Mouse (Mus musculus): ENCODE data around the gene Tigd3. TPM values are rescaled to one million over a fixed set of nuclear protein-coding genes. Genes with fewer than 3 reads are reported as not detected.
A peak's percentile ranks its signal among the peaks of the same experiment; 100 is the strongest.

Gene Tigd3
- polyA plus RNA-seq, 1 experiment = 0.31 TPM

GRCm38 (mm10) chr19:5878362-5878722 lies 15.6 kb downstream of the Tigd3 start:
- Histone ChIP-seq H3K27me3 (ENCODE audit: control insufficient read depth, insufficient read depth, insufficient read length) (no peaks in the 10 kb centered on the region), H3K4me2 (ENCODE audit: low read depth) (peak overlapping the region; percentile 83), H3ac (ENCODE audit: control insufficient read depth, insufficient read length) (peak overlapping the region; percentile 13), H3K4me3 (peak overlapping the region; percentile 16), H3K36me3 (ENCODE audit: control insufficient read depth, insufficient read depth) (no peaks in the 10 kb centered on the region), H3K79me2 (ENCODE audit: control insufficient read depth, insufficient read depth) (peaks cover 16% of the 10 kb centered on the region)
- TF ChIP-seq REST (IDR thresholded peaks at IDR 0.05; ENCODE audit: insufficient read depth, insufficient read length) (no peak), TCF12 (IDR thresholded peaks at IDR 0.05; ENCODE audit: insufficient read depth, poor library complexity, severe bottlenecking) (no peak), MYOD1 (IDR thresholded peaks at IDR 0.05; ENCODE audit: control insufficient read depth in 1 of 3, insufficient read length in 2 of 3, low read depth in 2 of 3) (no peak), USF1 (IDR thresholded peaks at IDR 0.05; ENCODE audit: low read depth) (no peak), TCF3 (IDR thresholded peaks at IDR 0.05; ENCODE audit: insufficient read length, low read depth) (no peak), CEBPB (IDR thresholded peaks at IDR 0.05; ENCODE audit: insufficient read depth, poor library complexity, severe bottlenecking) (no peak), POLR2A (IDR thresholded peaks at IDR 0.05; ENCODE audit: insufficient read length, low read depth) (no peak), POLR2AphosphoS2 (IDR thresholded peaks at IDR 0.05; ENCODE audit: insufficient read length, low read depth) (no peak), MYOG (IDR thresholded peaks at IDR 0.05; ENCODE audit: control insufficient read depth in 1 of 3, insufficient read depth in 1 of 3, insufficient read length in 2 of 3, low read depth in 2 of 3) (no peak), SRF (IDR thresholded peaks at IDR 0.05; ENCODE audit: control insufficient read depth, insufficient read length, low read depth) (no peak), MAX (IDR thresholded peaks at IDR 0.05; ENCODE audit: low read depth) (no peak), E2F4 (IDR thresholded peaks at IDR 0.05; ENCODE audit: insufficient read depth) (no peak)

GRCm38 (mm10) chr19:5877618-5878361 lies 16.2 kb downstream of the Tigd3 start, which contains the start of gene Slc25a45:
Gene Slc25a45 (plus strand): TSS chr19:5877808.
- Histone ChIP-seq H3K79me2 (ENCODE audit: control insufficient read depth, insufficient read depth) (peaks cover 21% of the 10 kb centered on the region), H3ac (ENCODE audit: control insufficient read depth, insufficient read length) (peak within 1 kb of the TSS; percentile 13), H3K4me3 (peak within 1 kb of the TSS; percentile 16), H3K27me3 (ENCODE audit: control insufficient read depth, insufficient read depth, insufficient read length) (no peaks in the 10 kb centered on the region), H3K36me3 (ENCODE audit: control insufficient read depth, insufficient read depth) (no peaks in the 10 kb centered on the region), H3K4me2 (ENCODE audit: low read depth) (peak within 1 kb of the TSS; percentile 83)
- TF ChIP-seq E2F4 (IDR thresholded peaks at IDR 0.05; ENCODE audit: insufficient read depth) = no peak
- TF ChIP-seq MYOD1 (IDR thresholded peaks at IDR 0.05; ENCODE audit: control insufficient read depth in 1 of 3, insufficient read length in 2 of 3, low read depth in 2 of 3) = no peak
- TF ChIP-seq POLR2A (IDR thresholded peaks at IDR 0.05; ENCODE audit: insufficient read length, low read depth) = peak; percentile 25
- no peak for TF ChIP-seq MYOG (IDR thresholded peaks at IDR 0.05; ENCODE audit: control insufficient read depth in 1 of 3, insufficient read depth in 1 of 3, insufficient read length in 2 of 3, low read depth in 2 of 3)

- H3K4me2 ChIP-seq (ENCODE audit: low read depth) = peak within 1 kb of the TSS; percentile 92
- peak; percentile 82 for TF ChIP-seq POLR2A (IDR thresholded peaks at IDR 0.05; ENCODE audit: insufficient read length, low read depth)
- peak; percentile 75 for TF ChIP-seq POLR2AphosphoS2 (IDR thresholded peaks at IDR 0.05; ENCODE audit: insufficient read length, low read depth)
- TF ChIP-seq REST (IDR thresholded peaks at IDR 0.05; ENCODE audit: insufficient read depth, insufficient read length) = no peak
- H3K27me3 ChIP-seq (ENCODE audit: control insufficient read depth, insufficient read depth, insufficient read length) = no peaks in the 10 kb centered on the region
- peaks cover 3% of the 10 kb centered on the region for H3K36me3 ChIP-seq (ENCODE audit: control insufficient read depth, insufficient read depth)
- H3K79me2 ChIP-seq (ENCODE audit: control insufficient read depth, insufficient read depth) = peaks cover 24% of the 10 kb centered on the region
- peak within 1 kb of the TSS; percentile 59 for H3K4me3 ChIP-seq
- H3ac ChIP-seq (ENCODE audit: control insufficient read depth, insufficient read length) = peak within 1 kb of the TSS; percentile 68
These were observed 18.9 kb downstream of the Tigd3 start, which contains the start of gene Frmd8 for GRCm38 (mm10) chr19:5874969-5875480. Gene Frmd8 (minus strand): TSS chr19:5875274.

- H3K36me3 ChIP-seq (ENCODE audit: control insufficient read depth, insufficient read depth) = peaks cover 3% of the 10 kb centered on the region
- peak overlapping the region; percentile 91 for H3K4me2 ChIP-seq (ENCODE audit: low read depth)
- no peak for TF ChIP-seq MYOG (IDR thresholded peaks at IDR 0.05; ENCODE audit: control insufficient read depth in 1 of 3, insufficient read depth in 1 of 3, insufficient read length in 2 of 3, low read depth in 2 of 3)
- no peak for TF ChIP-seq TCF3 (IDR thresholded peaks at IDR 0.05; ENCODE audit: insufficient read length, low read depth)
- TF ChIP-seq CEBPB (IDR thresholded peaks at IDR 0.05; ENCODE audit: insufficient read depth, poor library complexity, severe bottlenecking) = no peak
- TF ChIP-seq E2F4 (IDR thresholded peaks at IDR 0.05; ENCODE audit: insufficient read depth) = no peak
- no peak for TF ChIP-seq USF1 (IDR thresholded peaks at IDR 0.05; ENCODE audit: low read depth)
- TF ChIP-seq MAX (IDR thresholded peaks at IDR 0.05; ENCODE audit: low read depth) = no peak
- peaks cover 24% of the 10 kb centered on the region for H3K79me2 ChIP-seq (ENCODE audit: control insufficient read depth, insufficient read depth)
- H3K4me3 ChIP-seq = peak overlapping the region; percentile 59
- peak overlapping the region; percentile 68 for H3ac ChIP-seq (ENCODE audit: control insufficient read depth, insufficient read length)
- no peaks in the 10 kb centered on the region for H3K27me3 ChIP-seq (ENCODE audit: control insufficient read depth, insufficient read depth, insufficient read length)
These were observed 19.5 kb downstream of the Tigd3 start for GRCm38 (mm10) chr19:5874391-5874968.

GRCm38 (mm10) chr19:5872931-5873556 lies 20.9 kb downstream of the Tigd3 start:
- peaks cover 11% of the 10 kb centered on the region for H3K36me3 ChIP-seq (ENCODE audit: control insufficient read depth, insufficient read depth)
- H3ac ChIP-seq (ENCODE audit: control insufficient read depth, insufficient read length) = no peak overlapping the region
- H3K27me3 ChIP-seq (ENCODE audit: control insufficient read depth, insufficient read depth, insufficient read length) = no peaks in the 10 kb centered on the region
- TF ChIP-seq TCF3 (IDR thresholded peaks at IDR 0.05; ENCODE audit: insufficient read length, low read depth) (no peak), TCF12 (IDR thresholded peaks at IDR 0.05; ENCODE audit: insufficient read depth, poor library complexity, severe bottlenecking) (no peak), REST (IDR thresholded peaks at IDR 0.05; ENCODE audit: insufficient read depth, insufficient read length) (no peak), MAX (IDR thresholded peaks at IDR 0.05; ENCODE audit: low read depth) (no peak), POLR2AphosphoS2 (IDR thresholded peaks at IDR 0.05; ENCODE audit: insufficient read length, low read depth) (no peak), POLR2A (IDR thresholded peaks at IDR 0.05; ENCODE audit: insufficient read length, low read depth) (no peak), USF1 (IDR thresholded peaks at IDR 0.05; ENCODE audit: low read depth) (no peak), MYOD1 (IDR thresholded peaks at IDR 0.05; ENCODE audit: control insufficient read depth in 1 of 3, insufficient read length in 2 of 3, low read depth in 2 of 3) (no peak), E2F4 (IDR thresholded peaks at IDR 0.05; ENCODE audit: insufficient read depth) (no peak), CEBPB (IDR thresholded peaks at IDR 0.05; ENCODE audit: insufficient read depth, poor library complexity, severe bottlenecking) (no peak), MYOG (IDR thresholded peaks at IDR 0.05; ENCODE audit: control insufficient read depth in 1 of 3, insufficient read depth in 1 of 3, insufficient read length in 2 of 3, low read depth in 2 of 3) (no peak), SRF (IDR thresholded peaks at IDR 0.05; ENCODE audit: control insufficient read depth, insufficient read length, low read depth) (no peak)
- no peak overlapping the region for H3K4me3 ChIP-seq
- H3K4me2 ChIP-seq (ENCODE audit: low read depth) = no peak overlapping the region
- peaks cover 24% of the 10 kb centered on the region for H3K79me2 ChIP-seq (ENCODE audit: control insufficient read depth, insufficient read depth)
